Mouse (Mus musculus) left cerebral cortex, adult 11 months (tissue): ENCODE results near the gene Mmp9.

ENCODE experiments used
- DNase-seq: peaks from one replicate; pipeline ENCODE4 v3.0.0; 2022; ENCODE audit warnings: low spot score

The Mmp9 gene

DNA sequence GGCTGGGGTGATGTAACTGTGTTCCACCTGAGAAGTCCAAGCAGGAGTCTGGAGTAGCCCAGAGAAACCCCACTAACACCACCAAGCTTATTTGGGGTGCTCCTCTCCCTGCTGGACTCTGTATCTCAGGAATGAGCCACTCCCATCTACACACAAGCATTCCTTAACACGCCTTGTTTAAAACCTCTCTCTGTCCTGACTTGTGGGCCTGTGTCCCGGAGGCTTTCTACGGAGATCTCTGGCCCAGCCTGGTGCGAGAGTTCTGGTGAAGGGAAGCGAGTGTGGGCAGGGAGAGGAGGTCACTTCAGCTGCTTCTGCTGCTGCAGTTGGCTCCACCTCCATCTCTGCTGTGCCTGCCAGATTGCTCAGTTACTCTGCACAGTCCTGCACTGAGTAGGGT lies 15.6 kb downstream of the Mmp9 start:
- DNase-seq = no peak

DNA sequence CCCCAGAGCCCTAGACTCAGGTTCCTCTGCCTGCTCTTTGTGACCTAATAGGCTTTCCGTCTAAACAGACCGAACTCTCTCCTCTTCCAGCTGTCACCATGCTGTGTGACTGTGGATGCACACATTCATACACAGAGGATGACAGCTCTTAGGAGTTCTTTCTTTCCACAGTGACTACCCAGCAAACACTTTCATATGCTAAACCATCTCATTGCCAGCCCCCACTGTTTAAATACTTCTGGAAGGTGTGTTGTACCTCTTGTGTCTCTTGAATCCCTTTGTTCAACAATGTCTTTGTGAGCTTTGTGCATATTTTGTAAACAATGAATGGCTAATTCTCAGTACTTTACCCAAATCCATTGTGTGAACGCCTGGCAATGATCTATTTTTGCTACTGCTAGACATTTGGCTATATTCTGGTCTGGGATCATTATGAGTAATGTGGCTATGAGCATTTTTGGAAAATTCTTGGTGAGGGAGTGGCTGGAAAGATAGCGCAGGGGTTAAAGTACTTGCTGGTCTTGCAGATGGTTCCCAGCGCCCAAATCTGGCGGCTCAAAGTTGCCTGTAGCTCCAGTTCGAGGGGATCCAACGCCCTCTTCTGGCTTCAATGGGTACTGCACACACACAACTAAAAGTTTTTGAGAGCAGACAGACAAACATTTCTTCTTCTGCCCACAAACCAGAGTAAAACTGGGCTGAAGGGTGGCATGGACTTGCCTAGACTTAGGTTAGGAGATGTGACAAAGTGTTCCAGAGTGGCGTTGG lies 17.2 kb downstream of the Mmp9 start:
- DNase-seq = no peak

- DNase-seq = no peak
Measured at GRCm38 (mm10) chr2:164960716-164961441, 20.3 kb downstream of the Mmp9 start, which contains the start of gene Slc12a5. TSS of gene Slc12a5 (plus strand) at chr2:164960802.

- no peak for DNase-seq
Measured at GRCm38 (mm10) chr2:164961506-164962182, 21.1 kb downstream of the Mmp9 start.

DNA sequence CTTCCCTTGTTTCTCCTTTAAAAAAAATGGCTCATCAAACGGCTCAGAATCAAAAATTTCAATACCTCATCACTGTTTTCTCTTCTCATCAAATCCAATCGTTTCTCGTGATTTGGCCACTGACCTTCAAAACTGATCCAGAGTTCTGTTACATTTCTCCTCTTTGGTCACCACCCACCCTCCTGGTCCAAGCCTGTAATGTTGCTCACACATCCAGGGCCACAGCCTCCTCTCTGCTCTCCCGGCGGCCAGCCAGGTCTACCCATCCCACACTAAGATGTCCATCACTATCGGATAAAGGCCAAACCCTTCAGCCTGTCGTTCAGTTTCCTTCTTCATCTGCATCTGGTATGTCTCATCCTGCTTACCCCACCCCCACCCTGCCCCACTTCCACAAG lies 21.6 kb downstream of the Mmp9 start:
- no peak for DNase-seq

- no peak for DNase-seq
Measured at GRCm38 (mm10) chr2:164964242-164964894, 23.8 kb downstream of the Mmp9 start.

DNA sequence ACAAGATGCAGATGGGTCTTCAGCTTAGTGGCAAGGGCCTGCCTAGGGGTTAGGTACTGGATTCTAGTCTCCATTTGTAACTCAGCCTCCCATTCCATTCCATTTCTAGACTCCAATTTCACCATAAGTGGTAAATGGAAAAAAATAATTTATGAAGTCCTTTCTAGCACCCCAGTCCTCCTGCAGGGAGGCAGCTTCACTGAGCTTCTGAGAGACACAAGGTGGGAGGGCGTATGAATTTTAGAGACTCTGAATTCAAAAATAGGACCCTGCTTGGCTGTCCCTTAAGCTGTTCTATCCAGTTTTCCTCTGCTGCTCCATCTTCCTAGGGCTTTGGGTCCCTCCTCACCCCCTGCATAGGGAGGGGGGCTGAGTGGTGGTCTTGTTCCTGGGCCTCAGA lies 24.4 kb downstream of the Mmp9 start:
- no peak for DNase-seq

DNA sequence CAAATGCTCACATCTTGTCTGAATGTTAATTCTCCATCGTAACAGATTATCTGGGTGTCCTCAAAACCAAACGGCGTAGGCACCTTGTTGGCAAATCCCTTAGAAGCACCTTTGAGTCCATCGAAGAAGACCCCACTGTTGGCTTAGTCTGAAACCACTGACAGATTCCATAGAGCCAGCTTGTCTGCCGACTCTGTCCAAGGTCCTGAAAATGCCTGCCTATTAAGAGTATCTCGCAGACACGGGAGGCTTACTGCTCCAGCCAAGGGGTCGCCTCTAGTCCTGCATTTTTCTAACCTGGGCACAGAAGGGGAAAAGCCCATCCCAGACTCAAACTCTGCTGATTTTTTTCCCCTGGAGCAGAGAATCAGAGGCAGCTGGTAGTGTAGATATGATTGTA lies 25.8 kb downstream of the Mmp9 start:
- DNase-seq = no peak

- no peak for DNase-seq
Measured at GRCm38 (mm10) chr2:164967193-164967592, 26.6 kb downstream of the Mmp9 start.

- peak; percentile 67 for DNase-seq
Measured at GRCm38 (mm10) chr2:164967761-164968440, 27.3 kb downstream of the Mmp9 start.

GRCm38 (mm10) chr2:164968451-164968851 lies 27.9 kb downstream of the Mmp9 start:
- DNase-seq = no peak

DNA sequence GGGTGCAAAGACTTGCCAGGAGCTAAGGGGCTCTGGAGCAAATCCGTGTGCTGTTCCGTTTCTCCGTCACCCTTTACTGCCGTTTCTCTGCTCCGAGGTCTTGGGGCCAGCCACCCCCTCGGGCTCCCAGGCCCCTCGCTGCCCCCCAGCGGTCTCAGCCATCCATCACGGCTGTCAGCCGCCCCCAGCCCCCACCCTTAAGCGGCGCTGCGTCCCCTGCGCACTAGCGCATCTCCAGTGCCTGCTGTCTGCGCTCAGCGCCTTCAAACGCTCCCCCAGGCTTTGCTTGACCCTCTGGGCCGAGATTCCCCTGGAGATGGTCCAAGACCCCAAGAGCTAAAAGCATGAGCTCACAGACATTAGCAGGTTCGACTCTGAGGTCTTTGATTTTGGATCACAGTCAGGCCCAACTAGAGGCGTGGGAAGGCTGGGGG lies 28.8 kb downstream of the Mmp9 start:
- no peak for DNase-seq

GRCm38 (mm10) chr2:164970631-164971196 lies 30.1 kb downstream of the Mmp9 start:
- DNase-seq = no peak

GRCm38 (mm10) chr2:164972646-164973045 lies 32.1 kb downstream of the Mmp9 start:
- DNase-seq = no peak

DNA sequence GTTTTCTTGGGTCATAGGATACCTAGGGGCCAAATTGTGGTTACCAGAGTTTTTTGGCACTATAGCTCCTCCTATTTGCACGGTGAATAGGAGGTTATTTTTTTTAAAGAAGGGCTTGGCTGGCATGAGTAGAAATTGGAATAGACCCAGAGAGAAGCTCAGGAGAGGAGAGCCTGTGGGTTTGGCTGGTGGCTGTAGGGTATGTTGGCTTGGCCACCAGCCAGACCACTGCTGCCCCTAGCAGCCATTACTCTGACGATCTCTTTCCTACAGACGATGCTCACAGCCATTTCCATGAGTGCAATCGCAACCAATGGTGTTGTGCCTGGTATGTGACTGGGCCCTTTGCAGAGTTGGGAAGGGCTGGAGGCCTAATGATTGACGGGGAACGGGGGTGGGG lies 35.0 kb downstream of the Mmp9 start:
- DNase-seq = no peak

GRCm38 (mm10) chr2:164979749-164980148 lies 39.2 kb downstream of the Mmp9 start:
- DNase-seq = no peak

GRCm38 (mm10) chr2:164985962-164986361 lies 45.4 kb downstream of the Mmp9 start:
- no peak for DNase-seq

DNA sequence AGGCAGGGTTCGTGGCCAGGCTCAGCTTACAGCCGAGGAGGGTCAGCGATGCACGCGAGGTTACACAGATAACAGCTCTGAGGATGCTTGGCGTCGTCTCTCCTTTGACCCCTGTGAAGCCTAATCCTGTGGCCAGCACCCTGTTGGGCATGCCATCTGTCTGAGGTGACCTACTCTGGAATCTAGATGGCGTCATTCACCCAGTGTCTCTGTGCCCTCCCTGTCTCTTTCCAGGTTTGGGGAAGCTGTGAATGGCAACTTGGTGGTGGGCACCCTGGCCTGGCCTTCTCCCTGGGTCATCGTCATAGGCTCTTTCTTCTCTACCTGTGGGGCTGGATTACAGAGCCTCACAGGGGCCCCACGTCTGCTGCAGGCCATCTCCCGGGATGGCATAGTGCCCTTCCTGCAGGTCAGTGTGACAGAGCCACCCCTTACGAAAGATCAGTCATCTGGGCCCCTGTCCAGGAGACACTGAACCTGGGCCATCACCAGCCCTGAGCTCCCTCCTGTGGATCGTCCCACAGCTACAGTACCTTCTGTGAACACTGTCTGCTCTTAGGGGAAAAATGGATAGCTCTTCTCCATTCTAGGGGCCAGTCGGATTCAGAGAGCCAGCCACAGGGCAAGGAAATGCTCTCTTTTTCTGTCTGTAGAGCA lies 45.9 kb downstream of the Mmp9 start:
- no peak for DNase-seq

DNA sequence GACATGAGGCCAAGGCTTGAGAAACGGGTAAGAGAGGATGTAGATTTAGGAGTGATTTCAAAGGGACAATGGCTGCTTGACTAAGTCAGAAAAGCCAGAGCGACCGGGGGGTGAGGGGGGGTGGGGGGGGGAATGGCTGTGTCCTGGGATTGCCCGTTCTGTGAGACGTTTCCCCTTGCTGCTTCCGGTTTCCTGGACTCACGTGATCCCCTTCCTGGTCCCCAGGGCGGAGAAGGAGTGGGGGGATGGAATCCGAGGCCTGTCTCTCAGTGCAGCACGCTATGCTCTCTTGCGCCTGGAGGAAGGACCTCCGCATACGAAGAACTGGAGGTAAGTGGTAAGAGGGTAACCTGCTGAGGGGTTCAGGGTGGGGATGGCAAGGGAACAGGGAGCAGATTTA lies 48.2 kb downstream of the Mmp9 start:
- DNase-seq = no peak

DNA sequence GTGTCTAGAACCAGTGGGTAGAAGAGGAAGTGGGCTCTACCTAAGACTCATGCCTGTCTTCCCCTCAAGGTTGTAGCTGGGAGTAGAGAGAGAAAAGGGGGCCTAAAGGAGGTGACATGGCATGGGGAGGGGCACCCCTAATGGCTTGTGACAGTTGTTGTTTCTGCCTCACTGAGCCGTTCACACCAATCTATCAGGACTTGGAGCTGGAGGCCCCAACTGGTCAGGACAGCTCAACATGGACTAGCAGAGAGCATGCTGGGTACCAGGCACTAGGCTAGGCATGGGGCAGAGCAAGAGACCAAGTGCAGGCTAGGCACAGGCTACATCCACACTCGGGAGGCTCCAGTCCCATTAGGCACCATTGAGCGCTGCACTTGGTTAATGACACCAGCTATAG lies 50.5 kb downstream of the Mmp9 start:
- no peak for DNase-seq

GRCm38 (mm10) chr2:164991808-164992207 lies 51.2 kb downstream of the Mmp9 start:
- DNase-seq = no peak
